Mouse (Mus musculus) liver, embryonic 14.5 days (tissue): ENCODE data around the gene Gm44790.

ENCODE experiments used
- CTCF ChIP-seq: IDR thresholded peaks from 2 replicates; pipeline ENCODE4 v1.5.1; 2016; ENCODE audit warnings: antibody characterized with exemption, low read depth, control low read depth
- EP300 ChIP-seq: IDR thresholded peaks from 2 replicates; pipeline ENCODE4 v1.6.1; 2016; ENCODE audit warnings: antibody characterized with exemption, low read depth

DNA sequence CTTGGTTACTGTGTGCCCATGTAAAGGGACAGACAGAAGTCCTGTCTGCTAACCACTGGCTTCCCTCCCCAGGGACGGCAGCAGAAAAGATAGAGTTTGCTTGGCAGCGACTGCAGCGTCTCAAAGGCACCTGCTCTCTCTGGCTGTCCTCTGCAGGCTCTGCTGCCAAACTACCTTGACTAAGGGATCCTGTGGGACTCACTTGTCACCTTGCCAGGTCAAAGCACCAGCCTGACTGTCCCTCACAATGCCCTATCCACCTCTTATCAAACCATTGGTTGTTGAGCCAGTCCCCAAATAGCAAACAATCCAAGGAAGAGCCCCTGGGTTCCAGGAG is 61.7 kb downstream of the Gm44790 start:
- TF ChIP-seq EP300 (no peak), CTCF (no peak)
